Mouse (Mus musculus) heart, postnatal 0 days (tissue): ENCODE measurements around the gene Sgms1.

Source experiments
- CTCF ChIP-seq: IDR thresholded peaks from 2 replicates; pipeline ENCODE4 v1.5.1; 2016; ENCODE audit warnings: antibody characterized with exemption, control low read depth, low read depth
- EP300 ChIP-seq: IDR thresholded peaks from 2 replicates; pipeline ENCODE4 v1.6.1; 2016; ENCODE audit warnings: antibody characterized with exemption, low read depth

DNA sequence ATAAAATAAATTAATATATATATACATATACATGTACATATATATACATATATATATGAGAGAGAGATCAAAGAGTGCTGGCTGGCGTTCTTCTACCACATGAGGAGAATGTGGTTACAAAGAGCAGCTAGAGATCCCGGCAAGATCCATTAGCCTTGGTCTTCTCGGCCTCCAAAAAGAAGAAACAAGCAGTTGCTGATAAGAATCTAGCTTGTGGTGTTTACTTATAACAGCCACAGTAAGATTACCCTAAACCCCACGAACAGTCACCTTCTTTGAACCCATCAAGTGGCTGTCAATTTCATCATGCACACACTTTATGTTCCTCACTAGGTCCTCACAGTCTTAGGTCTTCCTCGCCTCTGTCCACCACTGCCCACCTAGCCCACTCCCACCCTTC, 240.8 kb downstream of the Sgms1 start:
- TF ChIP-seq CTCF: no peak
- TF ChIP-seq EP300: no peak
